Mouse (Mus musculus) limb, embryonic 12.5 days (tissue): ENCODE measurements around the gene Nrxn1. TPM values are rescaled to one million over a fixed set of nuclear protein-coding genes. Genes with fewer than 3 reads are reported as not detected.
A peak's percentile ranks its signal among the peaks of the same experiment; 100 is the strongest.

ENCODE experiments used
- ATAC-seq: fragments of 200-750 bp; cut with Nextera tagmentation; 2 replicates; pipeline ENCODE4 v1.8.0; 2017; ENCODE audit warnings: low read depth, moderate TSS enrichment; ENCODE audit not compliant: insufficient number of reproducible peaks, insufficient read depth, low FRiP score, low TSS enrichment
- H3K27ac ChIP-seq: fragments of 300-500 bp; sonication (generic); 2 replicates; pipeline ENCODE4 v1.5.1; 2016; ENCODE audit warnings: mild to moderate bottlenecking, moderate library complexity
- H3K27me3 ChIP-seq: fragments of 300-500 bp; sonication (generic); 2 replicates; pipeline ENCODE4 v1.6.1; 2016; ENCODE audit warnings: mild to moderate bottlenecking, moderate library complexity
- H3K36me3 ChIP-seq: fragments of 300-500 bp; sonication (generic); 2 replicates; pipeline ENCODE4 v1.6.1; 2016; ENCODE audit warnings: mild to moderate bottlenecking, moderate library complexity
- H3K4me1 ChIP-seq: fragments of 300-500 bp; sonication (generic); replicated peaks from 2 replicates; pipeline ENCODE4 v1.6.1; 2016
- H3K4me2 ChIP-seq: fragments of 300-500 bp; sonication (generic); 2 replicates; pipeline ENCODE4 v1.6.1; 2016; ENCODE audit warnings: mild to moderate bottlenecking, moderate library complexity
- H3K4me3 ChIP-seq: fragments of 300-500 bp; sonication (generic); replicated peaks from 2 replicates; pipeline ENCODE4 v1.5.1; 2016; ENCODE audit warnings: mild to moderate bottlenecking
- H3K9ac ChIP-seq: fragments of 300-500 bp; sonication (generic); replicated peaks from 2 replicates; pipeline ENCODE4 v1.6.1; 2016; ENCODE audit warnings: mild to moderate bottlenecking, moderate library complexity
- H3K9me3 ChIP-seq: fragments of 300-500 bp; sonication (generic); 2 replicates; pipeline ENCODE4 v1.6.1; 2016; ENCODE audit warnings: mild to moderate bottlenecking, moderate library complexity
- WGBS: fragments of 180-500 bp; shearing (Covaris S2); methylation state at CpG from one replicate; pipeline ENCODE4 v1.1.7; 2016; 5-methylcytosine and 5-hydroxymethylcytosine counted together
- polyA plus RNA-seq: library from polyadenylated mRNA; unstranded; fragments of >200 nt; fragmentation: Nextera tagmentation; extraction: Ambion mirVana; gene quantifications from 2 replicates; pipeline ENCODE4 v1.2.1, GENCODE M21; 2016

The Nrxn1 gene
- polyA plus RNA-seq, 1 experiment from 2014 or later: 8.7 TPM

- Histone ChIP-seq H3K27ac (no peak overlapping the region), H3K9me3 (no peaks in the 10 kb centered on the region), H3K27me3 (no peaks in the 10 kb centered on the region), H3K4me1 (no peaks in the 10 kb centered on the region), H3K4me3 (no peak overlapping the region), H3K36me3 (no peaks in the 10 kb centered on the region), H3K9ac (no peak overlapping the region), H3K4me2 (no peak overlapping the region)
- no peak for ATAC-seq
- 88% methylated on average over 4 of the region's 4 CpGs for WGBS
These were observed 486.0 kb downstream of the Nrxn1 start for GRCm38 (mm10) chr17:90606718-90607426.

GRCm38 (mm10) chr17:90599570-90600524, 493.0 kb downstream of the Nrxn1 start:
- Histone ChIP-seq H3K27me3 (no peaks in the 10 kb centered on the region), H3K27ac (no peak overlapping the region), H3K4me1 (no peaks in the 10 kb centered on the region), H3K4me3 (no peak overlapping the region), H3K9ac (no peak overlapping the region), H3K36me3 (no peaks in the 10 kb centered on the region), H3K4me2 (no peak overlapping the region), H3K9me3 (0 out of 2 replicates have a peak, but pooled peaks cover 5% of the 10 kb centered on the region)
- ATAC-seq: no peak
- 86% methylated on average over 9 of the region's 9 CpGs for WGBS

GRCm38 (mm10) chr17:90594798-90595533, 497.9 kb downstream of the Nrxn1 start:
- no peaks in the 10 kb centered on the region for H3K36me3 ChIP-seq
- 0 out of 2 replicates have a peak, but pooled peaks cover 5% of the 10 kb centered on the region for H3K9me3 ChIP-seq
- WGBS: 71% methylated on average over 9 of the region's 9 CpGs
- H3K4me2 ChIP-seq: no peak overlapping the region
- no peak overlapping the region for H3K4me3 ChIP-seq
- H3K4me1 ChIP-seq: no peaks in the 10 kb centered on the region
- no peak overlapping the region for H3K27ac ChIP-seq
- no peaks in the 10 kb centered on the region for H3K27me3 ChIP-seq
- ATAC-seq: no peak
- no peak overlapping the region for H3K9ac ChIP-seq

DNA sequence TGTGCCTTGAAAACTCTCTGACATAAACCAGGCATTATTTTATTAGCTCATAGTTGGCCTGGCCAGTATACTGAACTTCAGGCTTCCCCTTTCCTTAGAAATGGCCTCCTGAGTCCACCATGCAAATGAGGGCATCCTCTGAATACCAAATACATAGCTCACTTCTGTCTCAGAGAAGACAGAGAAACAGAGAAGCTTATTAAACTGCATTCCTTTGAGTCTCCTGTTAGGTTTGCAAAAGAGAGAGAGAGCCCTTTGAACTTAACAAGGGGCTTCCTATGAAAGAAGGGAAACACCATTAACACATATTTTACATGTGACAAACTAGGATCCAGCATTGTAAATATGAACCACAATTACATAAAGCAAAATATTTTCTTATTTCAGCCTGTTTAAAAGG, 506.0 kb downstream of the Nrxn1 start:
- Histone ChIP-seq H3K36me3 (no peaks in the 10 kb centered on the region), H3K27me3 (no peaks in the 10 kb centered on the region), H3K4me3 (no peak overlapping the region), H3K4me2 (no peak overlapping the region), H3K27ac (no peak overlapping the region), H3K4me1 (peaks cover 4% of the 10 kb centered on the region; the same call in 1 of the 2 replicates), H3K9ac (no peak overlapping the region), H3K9me3 (no peaks in the 10 kb centered on the region)
- ATAC-seq: no peak

DNA sequence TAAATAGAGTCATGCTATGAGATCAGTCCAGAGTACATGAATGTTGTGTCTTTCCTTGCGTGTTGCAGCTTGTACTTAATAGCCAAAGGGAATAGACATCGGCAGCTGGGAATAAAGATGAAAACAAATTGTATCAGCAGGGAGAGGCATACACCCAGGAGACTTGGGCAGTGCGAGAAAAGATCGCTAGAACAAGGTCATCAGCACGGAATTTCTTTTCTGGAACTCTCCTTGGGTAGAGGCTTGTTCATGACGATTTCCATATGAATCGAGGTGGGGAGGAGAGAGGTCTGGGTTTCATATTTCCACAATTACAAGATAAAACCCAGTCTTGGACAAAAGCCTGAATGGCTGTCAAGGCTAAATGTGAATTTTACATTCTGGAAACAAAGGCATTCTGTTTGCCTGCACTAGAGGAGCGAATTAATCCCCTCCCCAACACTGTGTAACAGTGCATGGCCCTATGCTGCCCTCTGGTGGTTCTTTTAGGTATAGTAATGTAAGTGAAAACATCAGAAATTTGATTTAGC, 508.1 kb downstream of the Nrxn1 start:
- no peak overlapping the region for H3K27ac ChIP-seq
- H3K4me1 ChIP-seq: peaks cover 4% of the 10 kb centered on the region; the same call in 1 of the 2 replicates
- no peaks in the 10 kb centered on the region for H3K27me3 ChIP-seq
- H3K9me3 ChIP-seq: no peaks in the 10 kb centered on the region
- 40% methylated on average over 8 of the region's 8 CpGs for WGBS
- H3K4me3 ChIP-seq: no peak overlapping the region
- H3K36me3 ChIP-seq: no peaks in the 10 kb centered on the region
- H3K4me2 ChIP-seq: peak overlapping the region; percentile 37
- ATAC-seq: peak; percentile 88
- no peak overlapping the region for H3K9ac ChIP-seq

DNA sequence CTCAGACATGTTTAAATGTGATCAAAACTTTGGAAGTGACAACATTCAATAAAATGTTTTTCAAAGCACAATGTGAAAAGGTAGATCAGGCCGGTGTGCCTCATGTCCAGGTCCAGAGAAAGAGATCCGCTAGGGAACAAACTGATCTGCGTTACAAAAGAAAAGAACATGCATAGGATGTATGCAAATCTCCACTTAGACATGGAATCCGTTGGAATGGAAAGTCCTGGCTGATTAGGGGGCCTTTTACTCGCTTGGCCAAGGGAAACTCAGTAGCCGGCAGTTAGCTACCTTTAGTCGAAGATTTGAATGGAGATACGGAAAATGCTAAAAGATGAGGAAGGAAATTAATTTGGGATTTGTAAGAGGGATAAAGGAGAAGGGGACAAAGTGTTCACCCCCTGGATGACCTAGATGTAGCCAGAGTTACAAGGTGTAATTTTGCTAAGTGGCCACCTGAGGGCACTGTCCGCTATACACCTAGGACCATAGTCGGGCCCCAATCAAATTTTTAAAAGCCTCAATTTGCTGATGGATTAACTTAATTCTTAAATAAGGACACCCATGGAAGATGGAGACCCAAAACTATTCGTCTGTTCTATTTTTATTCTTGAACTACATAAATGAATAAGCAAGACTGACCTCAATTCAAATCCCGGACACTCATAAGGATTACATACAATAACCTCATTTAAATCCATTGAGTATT, 508.9 kb downstream of the Nrxn1 start:
- Histone ChIP-seq H3K4me1 (peaks cover 4% of the 10 kb centered on the region; the same call in 1 of the 2 replicates), H3K36me3 (no peaks in the 10 kb centered on the region), H3K9me3 (no peaks in the 10 kb centered on the region), H3K9ac (no peak overlapping the region), H3K4me2 (no peak overlapping the region), H3K27ac (no peak overlapping the region), H3K27me3 (no peaks in the 10 kb centered on the region), H3K4me3 (no peak overlapping the region)
- 50% methylated on average over 12 of the region's 12 CpGs for WGBS
- no peak for ATAC-seq

- Histone ChIP-seq H3K27ac (no peak overlapping the region), H3K4me2 (no peak overlapping the region), H3K9me3 (no peaks in the 10 kb centered on the region), H3K27me3 (no peaks in the 10 kb centered on the region), H3K4me1 (peaks cover 4% of the 10 kb centered on the region; the same call in 1 of the 2 replicates), H3K9ac (no peak overlapping the region), H3K4me3 (no peak overlapping the region), H3K36me3 (no peaks in the 10 kb centered on the region)
- no peak for ATAC-seq
- WGBS: 68% methylated on average over 3 of the region's 3 CpGs
These were observed 509.7 kb downstream of the Nrxn1 start for GRCm38 (mm10) chr17:90583196-90583595.

DNA sequence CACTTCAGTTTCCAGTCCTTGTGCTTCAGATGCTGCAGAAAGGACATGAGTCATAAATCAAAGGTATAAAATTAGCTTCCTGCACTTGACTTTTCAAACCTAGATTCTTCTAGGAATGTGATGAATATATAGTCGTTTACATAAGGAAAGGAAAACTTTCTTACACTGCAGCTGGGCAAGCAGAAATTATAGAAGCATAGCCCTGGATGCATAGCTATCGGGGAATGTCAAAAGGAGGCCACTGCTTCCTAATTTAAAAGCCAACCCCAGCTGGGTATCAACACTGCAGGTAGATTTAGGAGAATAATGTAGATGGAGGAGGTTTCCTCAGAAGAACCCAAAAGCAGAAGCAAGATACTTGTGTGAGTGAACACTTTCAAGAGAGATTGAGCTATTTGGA, 523.0 kb downstream of the Nrxn1 start:
- no peak overlapping the region for H3K9ac ChIP-seq
- H3K9me3 ChIP-seq: no peaks in the 10 kb centered on the region
- no peaks in the 10 kb centered on the region for H3K36me3 ChIP-seq
- no peak for ATAC-seq
- no peak overlapping the region for H3K27ac ChIP-seq
- H3K4me1 ChIP-seq: no peaks in the 10 kb centered on the region
- no peak overlapping the region for H3K4me3 ChIP-seq
- WGBS: 64% methylated on average over 2 of the region's 2 CpGs
- no peak overlapping the region for H3K4me2 ChIP-seq
- H3K27me3 ChIP-seq: no peaks in the 10 kb centered on the region

DNA sequence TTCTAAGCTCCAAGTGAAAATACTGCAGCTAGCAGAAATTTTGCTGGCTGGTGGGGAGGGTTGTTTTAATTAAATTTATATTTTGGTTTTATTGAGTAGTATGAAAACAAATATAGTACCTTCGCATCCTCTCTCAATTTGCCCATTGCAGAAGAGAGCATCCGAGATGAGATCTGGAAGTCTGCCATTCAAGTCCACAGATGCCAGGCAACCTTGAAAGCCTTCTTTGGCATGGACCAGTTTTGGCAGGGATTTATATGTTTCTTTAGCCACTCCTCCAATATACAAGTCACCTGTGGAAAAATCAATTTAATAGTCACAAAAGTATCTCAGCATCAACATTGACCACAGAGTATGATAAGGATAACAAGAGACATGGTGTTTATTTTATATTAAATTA, 527.7 kb downstream of the Nrxn1 start:
- H3K4me1 ChIP-seq: no peaks in the 10 kb centered on the region
- no peaks in the 10 kb centered on the region for H3K36me3 ChIP-seq
- no peaks in the 10 kb centered on the region for H3K9me3 ChIP-seq
- no peak overlapping the region for H3K4me3 ChIP-seq
- ATAC-seq: no peak
- H3K27me3 ChIP-seq: no peaks in the 10 kb centered on the region
- no peak overlapping the region for H3K4me2 ChIP-seq
- H3K27ac ChIP-seq: no peak overlapping the region
- no peak overlapping the region for H3K9ac ChIP-seq
- 89% methylated on average over 2 of the region's 2 CpGs for WGBS

- no peaks in the 10 kb centered on the region for H3K36me3 ChIP-seq
- H3K4me2 ChIP-seq: no peak overlapping the region
- ATAC-seq: peak; percentile 52; the same call in 1 of the 2 replicates
- H3K27me3 ChIP-seq: no peaks in the 10 kb centered on the region
- no peak overlapping the region for H3K4me3 ChIP-seq
- H3K27ac ChIP-seq: no peak overlapping the region
- no peak overlapping the region for H3K9ac ChIP-seq
- peaks cover 3% of the 10 kb centered on the region; the same call in 1 of the 2 replicates for H3K4me1 ChIP-seq
- no peaks in the 10 kb centered on the region for H3K9me3 ChIP-seq
These were observed 536.5 kb downstream of the Nrxn1 start for GRCm38 (mm10) chr17:90556376-90556775.
